Mouse (Mus musculus): ENCODE results near the gene Gm45233. TPM values are rescaled to one million over a fixed set of nuclear protein-coding genes. Genes with fewer than 3 reads are reported as not detected.

The Gm45233 gene
- total and polyA plus RNA-seq, 3 experiments: 0.73 to 4.7 (median 0.82) TPM

GRCm38 (mm10) chr7:43434676-43435075 lies 9.3 kb upstream of the Gm45233 start:
- Histone ChIP-seq H3K4me1 (ENCODE audit: control insufficient read depth, insufficient read depth, low read length) (no peaks in the 10 kb centered on the region), H3K9ac (ENCODE audit: low read depth, low read length) (no peak overlapping the region), H3K27me3 (ENCODE audit: control insufficient read depth, insufficient read depth, low read length) (no peaks in the 10 kb centered on the region), H3K4me3 (no peak overlapping the region), H3K79me2 (replicated peaks; ENCODE audit: control insufficient read depth, insufficient read depth, low read length) (no peaks in the 10 kb centered on the region), H3K36me3 (ENCODE audit: control insufficient read depth, insufficient read depth, low read length) (no peaks in the 10 kb centered on the region), H3K27ac (no peak overlapping the region)
- TF ChIP-seq POLR2A (IDR thresholded peaks at IDR 0.05; ENCODE audit: insufficient read depth, low read depth, low read length) (no peak), EP300 (IDR thresholded peaks at IDR 0.05; ENCODE audit: insufficient read depth, low read depth, low read length) (no peak), CTCF (IDR thresholded peaks at IDR 0.05) (no peak)
- WGBS: 84% methylated on average over 5 of the region's 5 CpGs
- intact Hi-C loops (cut with DNase I): no loop called here
- DNase-seq: no peak

GRCm38 (mm10) chr7:43436341-43437255 lies 7.3 kb upstream of the Gm45233 start, which contains the start of gene Nkg7:
Gene Nkg7, plus strand, starts transcription at chr7:43437073.
- Histone ChIP-seq H3K4me3 (no peak within 1 kb of the TSS), H3K79me2 (replicated peaks; ENCODE audit: control insufficient read depth, insufficient read depth, low read length) (no peaks in the 10 kb centered on the region), H3K27ac (no peak within 1 kb of the TSS), H3K27me3 (ENCODE audit: control insufficient read depth, insufficient read depth, low read length) (no peaks in the 10 kb centered on the region), H3K9ac (ENCODE audit: low read depth, low read length) (no peak within 1 kb of the TSS), H3K4me1 (ENCODE audit: control insufficient read depth, insufficient read depth, low read length) (no peaks in the 10 kb centered on the region), H3K36me3 (ENCODE audit: control insufficient read depth, insufficient read depth, low read length) (no peaks in the 10 kb centered on the region)
- intact Hi-C loops (cut with DNase I): no loop called here
- TF ChIP-seq POLR2A (IDR thresholded peaks at IDR 0.05; ENCODE audit: insufficient read depth, low read depth, low read length): no peak
- no peak for TF ChIP-seq CTCF (IDR thresholded peaks at IDR 0.05)
- no peak for TF ChIP-seq EP300 (IDR thresholded peaks at IDR 0.05; ENCODE audit: insufficient read depth, low read depth, low read length)
- WGBS: 70% methylated on average over 10 of the region's 10 CpGs
- no peak for DNase-seq

GRCm38 (mm10) chr7:43438611-43439010 lies 5.3 kb upstream of the Gm45233 start:
- no peak for DNase-seq
- no peaks in the 10 kb centered on the region for H3K4me1 ChIP-seq (ENCODE audit: control insufficient read depth, insufficient read depth, low read length)
- H3K4me3 ChIP-seq: no peak overlapping the region
- no peaks in the 10 kb centered on the region for H3K27me3 ChIP-seq (ENCODE audit: control insufficient read depth, insufficient read depth, low read length)
- intact Hi-C loops (cut with DNase I): no loop called here
- H3K79me2 ChIP-seq (replicated peaks; ENCODE audit: control insufficient read depth, insufficient read depth, low read length): no peaks in the 10 kb centered on the region
- no peak overlapping the region for H3K9ac ChIP-seq (ENCODE audit: low read depth, low read length)
- 71% methylated on average over 4 of the region's 4 CpGs for WGBS
- H3K27ac ChIP-seq: no peak overlapping the region
- no peaks in the 10 kb centered on the region for H3K36me3 ChIP-seq (ENCODE audit: control insufficient read depth, insufficient read depth, low read length)
- TF ChIP-seq CTCF (IDR thresholded peaks at IDR 0.05): no peak

- Histone ChIP-seq H3K9ac (ENCODE audit: low read depth, low read length) (no peak within 1 kb of the TSS), H3K36me3 (ENCODE audit: control insufficient read depth, insufficient read depth, low read length) (no peaks in the 10 kb centered on the region), H3K27me3 (ENCODE audit: control insufficient read depth, insufficient read depth, low read length) (no peaks in the 10 kb centered on the region), H3K27ac (no peak within 1 kb of the TSS), H3K4me1 (ENCODE audit: control insufficient read depth, insufficient read depth, low read length) (no peaks in the 10 kb centered on the region; the same call in 1 of the 2 replicates), H3K79me2 (replicated peaks; ENCODE audit: control insufficient read depth, insufficient read depth, low read length) (no peaks in the 10 kb centered on the region), H3K4me3 (no peak within 1 kb of the TSS)
- no peak for DNase-seq
- 80% methylated on average over 6 of the region's 6 CpGs for WGBS
- TF ChIP-seq EP300 (IDR thresholded peaks at IDR 0.05; ENCODE audit: insufficient read depth, low read depth, low read length) (no peak), POLR2A (IDR thresholded peaks at IDR 0.05; ENCODE audit: insufficient read depth, low read depth, low read length) (no peak), CTCF (IDR thresholded peaks at IDR 0.05) (no peak)
- intact Hi-C loops (cut with DNase I): loop anchor here (5.0 kb wide), 2 partner anchors 128 to 232 kb away; partner anchors contain the start of genes Ctu1 and Zfp715
These were observed 3.4 kb upstream of the Gm45233 start, which contains the start of gene Cldnd2 for GRCm38 (mm10) chr7:43440482-43440881. Gene Cldnd2, plus strand, starts transcription at chr7:43440782.

GRCm38 (mm10) chr7:43441071-43441470 lies 2.9 kb upstream of the Gm45233 start:
- no peak for DNase-seq
- WGBS: 91% methylated on average over 3 of the region's 3 CpGs
- Histone ChIP-seq H3K27me3 (ENCODE audit: control insufficient read depth, insufficient read depth, low read length) (no peaks in the 10 kb centered on the region), H3K79me2 (replicated peaks; ENCODE audit: control insufficient read depth, insufficient read depth, low read length) (no peaks in the 10 kb centered on the region), H3K36me3 (ENCODE audit: control insufficient read depth, insufficient read depth, low read length) (no peaks in the 10 kb centered on the region), H3K4me1 (ENCODE audit: control insufficient read depth, insufficient read depth, low read length) (no peaks in the 10 kb centered on the region; the same call in 1 of the 2 replicates), H3K4me3 (no peak overlapping the region), H3K27ac (no peak overlapping the region), H3K9ac (ENCODE audit: low read depth, low read length) (no peak overlapping the region)
- intact Hi-C loops (cut with DNase I): loop anchor here (5.0 kb wide), 2 partner anchors 129 to 231 kb away; partner anchors contain the start of genes Ctu1 and Zfp715
- no peak for TF ChIP-seq CTCF (IDR thresholded peaks at IDR 0.05)
- no peak for TF ChIP-seq EP300 (IDR thresholded peaks at IDR 0.05; ENCODE audit: insufficient read depth, low read depth, low read length)
- no peak for TF ChIP-seq POLR2A (IDR thresholded peaks at IDR 0.05; ENCODE audit: insufficient read depth, low read depth, low read length)

GRCm38 (mm10) chr7:43442684-43443083 lies 1.2 kb upstream of the Gm45233 start:
- WGBS: 30% methylated on average over 9 of the region's 9 CpGs
- no peak for TF ChIP-seq EP300 (IDR thresholded peaks at IDR 0.05; ENCODE audit: insufficient read depth, low read depth, low read length)
- intact Hi-C loops (cut with DNase I): loop anchor here (5.0 kb wide), 2 partner anchors 130 to 230 kb away; partner anchors contain the start of genes Ctu1 and Zfp715

More at GRCm38 (mm10) chr7:43442684-43443083, 1.2 kb upstream of the Gm45233 start:
- Histone ChIP-seq H3K36me3 (ENCODE audit: control insufficient read depth, insufficient read depth, low read length) (no peaks in the 10 kb centered on the region), H3K9ac (ENCODE audit: low read depth, low read length) (peak overlapping the region; percentile 70), H3K27ac (peak overlapping the region; percentile 98), H3K79me2 (replicated peaks; ENCODE audit: control insufficient read depth, insufficient read depth, low read length) (no peaks in the 10 kb centered on the region), H3K4me3 (peak overlapping the region; percentile 55), H3K27me3 (ENCODE audit: control insufficient read depth, insufficient read depth, low read length) (no peaks in the 10 kb centered on the region), H3K4me1 (ENCODE audit: control insufficient read depth, insufficient read depth, low read length) (peaks cover under 1% of the 10 kb centered on the region; the same call in 1 of the 2 replicates)
- DNase-seq: no peak

All from heart, adult 2 months (tissue).